Mouse (Mus musculus) MEL-GATA-1-ER (cell line): ENCODE measurements around the gene Ddx24.
A peak's percentile ranks its signal among the peaks of the same experiment; 100 is the strongest.

Source experiments
- DNase-seq: peaks from one replicate; pipeline ENCODE4 v3.0.0-alpha.2; 2012; ENCODE audit warnings: low read depth; ENCODE audit errors: extremely low read depth

The Ddx24 gene

DNA sequence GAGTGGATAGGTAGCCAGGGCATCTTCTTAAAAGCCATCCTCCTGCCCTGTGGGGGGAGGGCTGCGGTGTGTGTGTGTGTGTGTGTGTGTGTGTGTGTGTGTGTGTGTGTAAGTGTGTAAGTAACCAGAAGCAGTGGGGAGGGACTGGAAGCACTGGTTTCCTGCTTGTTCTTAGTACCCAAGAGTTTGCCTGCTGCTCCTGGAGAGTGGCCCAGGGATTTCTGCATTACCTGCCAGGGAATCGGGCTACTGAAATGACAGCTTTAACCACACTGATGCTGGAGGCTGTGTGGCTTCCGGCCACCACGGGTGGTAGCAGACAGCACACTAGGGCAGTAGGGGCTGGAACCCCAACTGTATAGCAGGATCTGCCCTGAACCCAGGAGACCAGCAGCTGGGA, 35.6 kb downstream of the Ddx24 start:
- no peak for DNase-seq

DNA sequence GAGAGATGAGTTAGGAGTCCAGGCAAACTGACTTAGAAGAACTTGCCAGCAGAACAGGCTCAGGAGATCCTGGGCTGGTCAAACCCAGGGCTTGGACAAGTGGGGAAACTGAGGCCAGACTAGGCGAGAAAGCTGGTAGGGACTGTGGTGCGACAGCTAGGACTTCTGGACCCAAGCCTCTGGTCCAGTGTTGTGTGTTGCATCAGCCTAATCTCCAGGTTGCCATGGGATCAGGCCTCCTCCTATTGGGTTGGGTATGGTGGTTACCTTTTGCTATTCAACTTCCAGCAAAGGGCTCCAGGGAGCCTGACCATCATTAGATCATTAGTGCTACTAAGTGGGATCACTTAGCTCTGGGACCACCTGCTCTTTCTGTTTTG, 36.3 kb downstream of the Ddx24 start:
- peak; percentile 29 for DNase-seq

DNA sequence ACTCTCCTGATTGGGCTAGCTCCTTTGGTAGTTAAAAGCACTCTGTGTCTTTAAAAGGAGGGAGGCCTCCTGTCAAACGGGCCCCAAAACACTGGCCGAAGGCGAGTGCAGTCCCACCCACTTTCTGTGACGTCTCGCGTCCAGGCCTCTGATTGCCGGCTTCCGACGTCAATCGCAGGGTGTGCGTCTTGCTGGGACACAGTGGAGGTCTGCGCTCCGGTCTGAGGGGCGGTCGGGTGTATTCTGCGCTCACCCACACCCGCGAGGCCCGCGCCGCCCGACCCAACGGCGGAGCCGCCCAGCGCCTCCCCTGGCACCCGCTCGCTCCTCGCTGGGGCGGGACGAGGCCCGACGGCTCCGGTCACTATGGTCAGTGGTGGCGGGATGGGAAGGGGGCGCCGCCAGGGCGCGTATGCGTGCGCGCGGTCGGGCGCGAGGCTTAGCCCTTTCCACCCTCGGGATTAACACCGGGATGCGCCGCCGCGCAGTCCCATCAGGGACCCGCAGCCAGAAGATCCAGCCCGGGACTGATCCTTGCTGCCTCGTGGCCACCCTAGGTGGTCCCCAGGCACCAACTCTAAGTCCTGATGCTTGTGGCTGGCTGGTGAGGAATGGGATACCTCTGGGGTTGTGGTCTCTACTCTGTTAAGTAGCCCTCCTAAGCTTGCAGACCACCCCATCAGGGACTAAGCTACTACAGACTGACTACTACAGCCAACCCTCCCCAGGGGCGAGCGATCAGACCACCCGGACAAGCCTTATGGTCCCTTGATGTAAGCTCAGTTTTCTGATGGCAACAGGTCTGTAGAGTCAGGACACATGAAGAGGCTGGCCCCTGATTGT, 36.9 kb downstream of the Ddx24 start, which contains the start of gene Otub2:
TSS of gene Otub2 (plus strand) at position 178 of the 843 bp plus-strand sequence.
- DNase-seq: peak; percentile 90

DNA sequence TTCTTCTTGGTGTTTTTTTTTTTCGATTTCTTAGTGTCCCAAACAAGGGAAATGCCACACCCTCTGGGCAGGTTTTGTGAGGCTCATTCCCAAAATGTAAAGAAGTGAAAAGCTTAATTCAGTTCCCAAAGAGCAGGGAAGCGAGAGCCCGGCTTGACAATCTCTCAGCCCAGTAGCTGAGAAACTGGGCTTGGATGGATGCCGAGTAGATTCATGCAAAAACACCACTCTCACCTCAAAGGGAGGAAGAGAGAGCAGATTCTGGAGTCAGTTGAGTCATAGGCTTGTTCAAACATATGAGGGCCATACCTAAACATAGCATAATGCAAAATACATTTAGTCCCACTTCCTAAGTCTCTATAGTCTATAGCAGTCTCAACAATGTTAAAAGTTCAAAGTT, 45.4 kb downstream of the Ddx24 start:
- DNase-seq: no peak

DNA sequence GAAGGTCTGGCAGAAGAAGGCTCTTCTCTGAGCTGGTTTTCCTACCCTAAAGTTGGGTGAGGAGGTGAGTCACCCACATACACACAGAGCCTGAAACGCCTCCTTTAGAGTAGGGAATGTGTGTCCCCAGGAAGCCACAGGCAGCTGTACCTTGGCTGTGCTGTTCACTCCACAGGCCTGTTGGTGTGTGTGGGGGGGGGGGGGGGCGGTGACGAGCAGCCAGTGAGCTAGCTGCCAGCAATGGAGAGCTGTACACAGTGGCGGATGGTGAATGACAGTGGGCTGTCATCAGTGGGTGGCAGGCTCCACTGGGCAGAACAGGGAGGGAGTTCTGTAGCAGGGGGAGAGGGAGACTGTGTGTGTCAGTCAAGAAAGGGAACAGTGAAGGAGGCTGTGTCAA, 48.9 kb downstream of the Ddx24 start:
- no peak for DNase-seq

DNA sequence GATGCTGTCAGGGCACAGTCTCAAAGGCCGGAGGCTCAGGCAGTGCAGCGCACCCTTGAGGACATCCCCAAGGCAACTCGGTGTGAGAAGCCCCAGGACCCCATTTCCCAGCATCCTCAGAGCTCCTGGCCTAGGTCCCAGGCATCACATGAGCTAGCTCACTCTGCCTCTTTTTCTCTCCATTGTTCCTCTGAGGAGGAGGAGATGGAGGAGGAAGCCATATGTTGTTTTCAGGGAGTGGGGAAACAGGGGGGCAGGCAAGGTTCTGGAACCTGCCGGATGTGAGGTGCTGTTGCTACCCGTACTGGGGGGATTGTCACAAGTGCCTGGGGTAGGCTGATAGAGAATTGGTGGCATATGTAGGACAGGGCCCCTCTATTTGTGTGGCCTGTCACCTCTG, 49.5 kb downstream of the Ddx24 start:
- DNase-seq: no peak

DNA sequence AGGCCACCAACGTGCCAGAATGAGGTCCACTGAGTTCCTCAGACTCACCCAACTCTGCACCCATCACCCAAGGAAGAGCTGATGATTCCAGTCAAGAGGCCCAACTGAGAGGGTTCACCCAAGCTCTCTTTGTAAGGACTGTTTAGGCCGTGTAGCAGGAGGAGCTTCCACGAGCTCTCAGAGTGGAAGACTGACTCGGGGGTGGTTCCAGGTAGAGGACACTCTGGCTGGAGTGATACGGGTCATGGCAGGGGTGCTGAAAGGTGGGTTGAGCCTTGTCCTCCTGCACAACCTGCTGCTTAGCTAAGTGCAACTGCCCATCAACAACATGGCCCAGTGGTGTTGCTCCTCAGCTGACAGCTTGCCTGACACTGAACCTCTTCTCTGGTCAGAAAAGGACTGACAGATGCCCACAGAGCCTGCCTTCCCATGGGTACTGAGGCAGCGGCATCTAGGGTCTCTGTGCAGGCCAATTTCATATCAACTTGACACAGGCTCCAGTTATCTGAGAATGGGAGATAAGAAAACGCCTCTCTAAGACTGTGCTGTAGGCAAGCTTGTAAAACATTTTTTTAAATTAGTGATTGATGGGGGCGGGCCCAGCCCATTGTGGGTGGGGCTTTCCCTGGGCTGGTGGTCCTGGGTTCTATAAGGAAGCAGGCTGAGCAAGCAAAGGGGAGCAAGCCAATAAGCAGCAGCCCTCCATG, 51.9 kb downstream of the Ddx24 start:
- peak; percentile 38 for DNase-seq

DNA sequence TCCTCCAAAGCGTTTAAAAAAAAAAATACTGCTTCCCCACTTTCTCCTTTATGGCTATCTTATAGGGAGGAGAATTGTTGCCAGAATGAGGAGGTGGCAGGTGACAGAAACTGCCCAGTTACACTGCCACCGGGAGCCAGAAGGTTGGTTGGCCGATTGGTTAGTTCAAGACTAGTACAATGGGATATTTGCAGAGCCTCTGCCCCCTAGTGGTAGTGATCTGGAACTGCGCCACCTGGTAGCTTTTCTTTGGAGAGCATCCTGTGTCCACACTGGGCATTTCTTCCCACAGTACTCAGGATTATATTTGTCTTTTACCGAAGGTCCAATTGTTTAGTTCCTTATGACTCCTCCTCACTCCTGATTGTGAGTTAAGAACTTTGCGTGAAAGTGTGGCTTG, 53.9 kb downstream of the Ddx24 start:
- peak; percentile 47 for DNase-seq

DNA sequence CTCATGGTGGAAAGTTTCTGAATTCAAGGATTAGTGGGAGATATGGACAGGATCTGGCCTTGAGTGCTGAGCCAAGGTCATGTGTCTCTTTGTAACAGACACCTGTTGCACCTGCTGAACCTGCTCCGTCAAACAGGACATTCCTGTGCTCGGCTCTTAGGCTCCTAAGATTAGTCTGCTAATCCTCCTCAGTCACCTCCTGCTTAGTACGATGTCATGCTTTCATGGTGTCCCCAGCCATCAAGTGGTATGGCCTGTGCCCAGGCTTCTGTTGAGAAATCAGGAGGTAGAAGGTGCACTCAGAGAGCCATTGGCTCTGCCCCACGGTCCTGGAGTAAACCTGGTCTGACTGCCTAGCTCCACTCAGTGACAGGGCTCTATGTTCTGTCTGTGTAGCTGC, 54.8 kb downstream of the Ddx24 start:
- no peak for DNase-seq

DNA sequence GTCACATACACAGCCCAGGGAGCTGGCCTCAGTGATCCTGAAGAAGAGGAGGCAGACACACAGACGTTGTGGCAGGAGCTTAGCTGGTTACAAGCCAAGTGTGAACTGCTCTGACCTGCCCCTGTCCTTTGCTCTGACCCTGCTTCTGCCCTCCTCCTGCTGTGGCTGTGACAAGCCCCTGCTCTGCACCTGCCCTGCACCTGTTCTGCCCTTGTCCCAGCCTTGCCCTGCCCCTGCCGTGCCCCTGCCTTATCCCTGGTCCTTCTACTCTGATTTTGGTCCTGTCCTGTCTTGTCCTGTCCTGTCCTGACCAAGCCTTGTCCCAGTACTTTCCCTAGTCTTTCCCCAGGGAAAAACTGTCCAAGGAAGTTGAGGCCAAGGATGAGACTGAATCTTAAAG, 56.9 kb downstream of the Ddx24 start:
- DNase-seq: no peak

DNA sequence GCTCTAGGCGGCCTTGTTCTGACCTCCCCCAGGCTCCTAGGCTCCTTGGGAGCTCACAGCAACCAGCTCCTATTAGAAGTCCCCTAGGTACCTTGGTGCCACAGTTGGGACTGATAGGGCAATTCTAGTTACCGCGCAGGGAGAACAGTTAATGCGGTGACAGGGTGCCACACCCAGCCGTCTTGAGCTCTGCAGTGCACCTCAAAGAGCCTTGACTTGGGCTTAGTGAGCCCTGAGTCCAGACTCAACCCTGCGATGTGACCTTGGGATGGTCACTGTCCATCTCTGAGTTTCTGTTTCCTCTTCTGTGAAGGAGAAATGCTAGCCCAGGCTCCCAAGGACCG, 57.3 kb downstream of the Ddx24 start:
- DNase-seq: peak; percentile 40

DNA sequence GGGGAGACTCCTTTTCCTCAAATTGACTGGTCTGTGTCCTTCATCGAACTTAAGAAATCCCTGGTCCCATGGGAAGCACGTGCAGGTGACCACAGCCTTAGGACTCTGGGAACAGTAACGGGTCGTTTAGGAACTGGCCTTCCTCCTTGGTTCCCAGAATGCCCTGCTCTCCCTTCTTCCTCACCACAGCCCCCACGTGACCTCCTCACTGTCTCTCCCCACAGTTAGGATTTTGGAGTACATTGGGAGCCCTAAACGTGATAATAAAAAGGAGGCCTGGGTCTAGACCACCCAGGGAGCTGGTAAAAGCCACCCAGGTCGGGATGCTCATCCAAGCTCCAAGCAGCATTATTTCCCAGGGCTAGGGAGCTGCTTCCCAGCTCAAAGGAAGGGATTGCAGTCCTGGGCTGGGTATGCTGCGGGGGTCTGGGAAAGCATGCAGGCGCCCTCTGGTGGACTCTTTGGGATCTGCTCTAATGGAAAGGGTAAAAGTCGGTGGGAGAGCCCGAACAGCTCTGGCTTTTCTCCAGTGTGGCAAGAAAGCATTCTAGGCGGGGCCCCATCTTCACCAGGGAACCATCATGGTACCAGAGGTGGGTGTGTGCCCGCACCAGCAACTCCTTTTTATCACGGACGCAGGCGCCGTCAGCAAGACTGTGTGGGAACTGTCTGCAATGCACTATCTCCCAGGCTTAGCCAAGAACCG, 57.9 kb downstream of the Ddx24 start:
- peak; percentile 55 for DNase-seq

DNA sequence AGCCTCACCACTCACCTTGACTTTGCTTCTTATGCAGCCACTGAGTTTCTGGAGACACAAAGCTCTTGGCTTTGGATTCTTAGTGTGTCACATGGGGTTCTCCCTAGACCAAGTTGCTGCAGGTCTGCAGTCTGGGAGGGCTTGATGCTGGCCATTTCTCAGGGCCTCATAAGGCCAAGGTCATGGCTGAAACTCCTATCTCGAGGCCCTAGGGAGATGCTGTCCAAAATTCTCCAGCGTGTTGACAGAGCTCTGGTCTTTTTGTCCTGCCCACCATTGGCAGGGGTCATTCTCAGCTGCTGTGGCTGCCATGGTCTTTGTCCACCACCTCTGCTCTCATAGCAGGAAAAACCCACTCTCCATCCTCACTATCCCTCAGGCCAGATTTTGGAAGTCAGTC, 58.5 kb downstream of the Ddx24 start:
- no peak for DNase-seq

DNA sequence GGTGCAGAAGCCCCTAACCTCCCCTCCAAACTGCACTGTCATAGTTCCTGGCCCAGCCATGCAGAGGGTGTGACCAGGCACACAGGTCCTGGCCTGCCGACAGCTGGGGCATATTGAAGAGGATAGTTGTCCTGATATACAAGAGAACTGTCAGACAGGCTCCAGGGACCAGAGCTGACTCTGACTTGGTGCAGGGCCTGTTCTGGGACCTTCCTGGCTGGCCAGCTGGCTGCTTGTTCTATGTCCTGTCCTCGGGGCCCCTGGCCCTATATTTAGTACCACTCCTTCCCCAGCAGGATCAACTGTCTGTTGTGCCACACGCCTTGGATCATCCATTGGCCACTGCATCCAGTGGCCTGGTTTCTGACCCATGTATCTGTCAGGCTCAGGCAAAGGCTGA, 63.3 kb downstream of the Ddx24 start:
- no peak for DNase-seq

DNA sequence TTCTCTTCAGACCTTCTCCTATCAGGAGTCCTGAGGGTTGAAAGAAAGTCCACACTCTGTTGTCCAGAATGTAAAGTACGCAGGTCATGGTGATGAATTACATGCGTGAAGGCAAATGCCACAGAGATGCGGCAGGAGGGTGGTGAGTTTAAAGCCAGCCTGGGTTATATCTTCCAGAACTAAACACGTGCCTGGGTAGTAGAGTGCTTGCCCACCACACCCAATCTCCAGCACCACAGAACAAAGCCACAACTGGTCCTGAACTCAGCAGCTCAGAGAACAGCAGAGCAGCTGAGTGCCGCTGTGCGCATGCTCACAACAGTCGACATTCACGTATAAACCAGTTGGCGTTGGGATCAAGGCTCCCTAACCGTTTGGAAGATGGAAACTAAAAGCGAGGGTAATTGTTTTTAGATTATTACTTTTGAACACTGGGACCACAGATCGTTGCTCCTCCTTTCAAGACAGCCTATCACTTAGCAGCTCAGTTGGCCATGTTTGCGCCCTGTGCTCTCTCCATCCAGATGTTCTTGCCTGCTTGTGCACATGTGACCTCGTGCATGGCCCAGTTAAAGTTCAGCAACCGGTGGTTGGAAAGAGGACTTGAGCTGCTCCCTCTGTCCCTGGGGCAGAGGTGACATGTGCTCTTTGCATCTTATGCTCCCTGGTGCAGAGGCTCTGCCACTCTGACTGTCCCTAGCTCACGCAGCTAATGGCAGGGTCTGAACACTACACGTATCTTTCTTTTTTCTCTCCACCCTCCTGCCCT, 63.9 kb downstream of the Ddx24 start:
- DNase-seq: no peak

DNA sequence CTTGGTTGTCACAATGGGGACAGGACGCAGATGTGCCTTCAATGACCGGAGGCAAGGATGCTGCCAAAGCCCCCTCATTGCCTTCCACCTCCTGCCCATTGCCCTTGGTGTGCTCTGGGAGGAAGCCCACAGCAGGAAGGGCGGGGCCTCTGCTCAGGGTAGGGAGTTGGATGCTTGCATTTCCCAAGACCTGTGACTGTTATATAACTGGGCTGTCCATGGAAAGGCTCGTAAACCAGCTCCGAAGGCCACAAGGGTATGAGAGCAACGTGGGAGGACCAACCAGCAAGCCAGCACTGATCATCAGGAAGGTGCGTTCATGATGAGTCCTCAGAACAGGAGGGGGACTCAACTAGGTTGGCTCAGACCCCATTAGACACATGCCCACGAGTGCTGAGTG, 64.8 kb downstream of the Ddx24 start:
- no peak for DNase-seq

DNA sequence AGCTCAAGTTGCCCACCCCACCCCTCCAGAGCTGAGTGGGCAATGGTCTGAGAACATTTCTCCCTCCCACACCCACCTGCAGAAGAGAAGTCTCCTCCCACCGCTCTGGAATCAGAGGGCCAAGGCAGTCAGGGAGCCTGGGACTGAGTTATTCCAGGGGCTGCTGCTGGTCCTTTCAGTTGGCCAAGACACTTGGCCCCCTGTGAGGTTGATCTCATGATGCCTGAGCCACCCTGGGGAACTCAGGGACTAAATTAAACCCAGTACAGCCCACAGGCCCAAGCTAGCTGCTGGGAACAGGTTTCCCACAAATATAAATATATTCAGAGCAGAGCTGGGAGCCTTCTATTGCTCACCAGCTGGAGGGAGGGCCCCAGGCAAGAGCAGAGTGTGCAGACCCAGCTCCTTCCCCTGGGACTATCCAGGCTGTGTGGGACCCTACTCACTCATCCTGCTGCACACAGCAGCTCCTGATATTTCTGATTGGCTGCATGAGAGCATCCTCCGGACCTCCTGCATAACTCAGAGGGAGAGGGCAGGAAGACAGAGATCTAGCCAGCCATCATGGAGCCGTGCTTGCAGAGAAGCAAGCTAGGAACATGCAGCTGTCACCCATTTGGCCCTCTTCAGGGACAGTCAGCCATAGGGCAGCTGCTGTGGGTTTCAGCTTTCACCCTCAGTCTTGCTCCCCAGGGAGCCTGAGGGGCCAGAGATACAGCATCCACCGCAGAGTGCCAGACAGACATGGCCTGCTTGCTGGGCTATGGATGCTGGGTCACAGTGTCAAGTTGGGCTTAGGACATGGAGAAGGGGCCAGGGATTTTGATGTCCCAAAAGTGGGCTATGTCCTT, 66.5 kb downstream of the Ddx24 start:
- DNase-seq: no peak

DNA sequence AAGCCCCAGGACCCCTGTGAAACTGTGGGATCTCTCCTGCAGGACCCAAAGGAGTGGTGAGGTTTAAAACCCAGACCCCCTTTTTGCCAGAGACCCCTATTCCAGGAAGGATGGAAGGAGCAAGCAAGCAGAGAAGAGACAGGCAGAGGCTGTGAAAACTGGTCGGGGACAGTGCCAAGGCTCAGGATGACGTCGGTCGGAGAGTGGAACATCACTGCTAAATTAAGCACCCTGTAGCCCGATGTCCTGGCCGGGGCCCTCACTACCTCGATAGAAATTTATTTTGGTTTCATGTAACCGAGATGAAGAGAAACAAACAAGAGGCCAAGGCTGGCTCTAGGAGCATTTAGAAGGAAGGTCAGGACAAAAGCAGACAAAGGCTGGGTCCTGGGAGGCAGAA, 67.4 kb downstream of the Ddx24 start:
- no peak for DNase-seq
